Mouse (Mus musculus): ENCODE measurements around the gene Ccdc33.

Gene Ccdc33

GRCm38 (mm10) chr9:58044828-58045227 is 73.8 kb downstream of the Ccdc33 start:
- no peak for DNase-seq

DNA sequence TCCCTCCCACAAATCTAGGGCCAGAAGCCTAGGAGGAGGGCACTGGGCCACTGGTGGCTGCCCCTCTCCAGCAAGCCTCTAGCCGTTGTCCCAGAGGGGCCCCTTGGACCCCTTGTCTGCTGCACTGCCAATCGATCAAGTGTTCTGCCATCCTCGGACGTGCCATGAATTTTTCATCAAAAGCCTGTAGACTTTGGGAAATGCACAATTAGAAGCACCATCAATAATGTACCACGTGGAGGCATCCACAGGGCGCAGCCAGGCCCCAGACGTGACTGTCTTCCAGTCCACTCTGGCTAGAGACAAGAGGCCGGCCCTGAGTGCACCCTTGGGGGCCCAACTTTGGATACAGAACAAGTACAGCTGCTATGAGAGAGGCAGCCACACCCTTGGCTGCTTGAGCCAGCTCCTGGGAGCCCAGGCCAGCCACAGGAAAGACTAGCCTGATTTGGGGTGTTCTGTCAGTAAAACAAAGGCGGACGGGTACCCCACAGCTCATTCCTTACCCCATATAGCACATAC is 75.1 kb downstream of the Ccdc33 start:
- no peak for DNase-seq

GRCm38 (mm10) chr9:58042391-58042790 is 76.2 kb downstream of the Ccdc33 start:
- DNase-seq = no peak

DNA sequence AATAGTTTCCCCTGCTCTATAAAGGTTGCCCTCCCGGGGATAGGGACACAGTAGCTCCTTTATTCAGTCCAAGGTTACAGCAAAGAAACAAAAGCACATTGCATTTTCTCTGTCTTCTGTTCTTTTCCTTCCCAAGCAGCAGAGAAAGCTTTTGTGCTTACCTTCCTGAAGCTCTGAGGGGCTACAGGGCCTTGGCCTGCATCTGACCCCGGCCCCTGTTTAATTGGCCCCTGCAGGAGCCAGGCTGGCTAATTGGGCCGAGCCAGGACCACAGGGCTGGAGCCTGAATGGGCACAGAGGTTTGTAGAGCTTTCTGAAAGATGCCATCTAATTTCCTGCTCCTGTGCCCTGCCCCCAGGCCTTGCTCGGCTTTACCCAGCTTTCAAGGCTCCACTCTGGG is 77.6 kb downstream of the Ccdc33 start:
- DNase-seq = no peak

- peak; percentile 14 to 26 for DNase-seq
These were observed 80.0 kb downstream of the Ccdc33 start for GRCm38 (mm10) chr9:58038500-58039168.

DNA sequence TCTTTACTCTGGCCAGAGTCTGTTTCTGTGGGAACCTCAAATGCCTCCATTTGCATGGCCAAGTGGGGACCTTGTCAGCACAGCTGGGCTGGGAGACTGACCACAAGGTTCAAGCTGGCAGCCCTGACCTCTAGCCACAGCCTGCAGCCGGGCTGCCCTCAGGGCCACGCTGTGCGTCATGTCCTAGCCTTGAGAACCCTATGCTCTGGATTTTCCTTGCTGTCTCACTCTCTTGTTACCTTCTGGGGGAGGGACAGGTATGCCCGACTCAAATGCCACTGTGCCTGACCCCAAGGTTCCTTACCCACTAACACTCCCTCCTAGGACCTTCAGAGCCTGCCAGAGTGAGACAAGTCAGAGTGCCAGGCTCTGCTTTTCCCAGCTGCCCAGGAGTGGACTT is 81.7 kb downstream of the Ccdc33 start:
- no peak for DNase-seq

- DNase-seq = no peak
These were observed 82.5 kb downstream of the Ccdc33 start for GRCm38 (mm10) chr9:58035951-58036698.

DNA sequence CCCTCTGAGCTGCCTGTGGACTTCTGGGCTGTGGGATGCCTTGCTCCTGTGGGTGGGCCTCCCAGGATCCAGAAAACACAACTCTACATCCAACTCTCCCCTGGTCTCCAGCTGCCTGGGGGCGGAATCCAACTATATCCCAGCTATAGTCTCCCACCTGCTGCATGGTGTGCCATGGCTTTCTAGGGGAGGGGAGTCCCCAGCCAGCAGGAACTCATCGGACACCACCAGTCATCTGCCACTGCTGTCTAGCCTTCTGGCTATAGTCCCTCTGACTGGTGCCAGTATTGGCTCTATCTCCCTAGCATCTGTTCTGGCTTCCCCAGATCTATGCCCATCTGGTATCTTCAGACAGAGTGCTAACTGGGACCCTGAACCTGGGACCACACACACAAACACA is 83.1 kb downstream of the Ccdc33 start:
- DNase-seq = no peak

DNA sequence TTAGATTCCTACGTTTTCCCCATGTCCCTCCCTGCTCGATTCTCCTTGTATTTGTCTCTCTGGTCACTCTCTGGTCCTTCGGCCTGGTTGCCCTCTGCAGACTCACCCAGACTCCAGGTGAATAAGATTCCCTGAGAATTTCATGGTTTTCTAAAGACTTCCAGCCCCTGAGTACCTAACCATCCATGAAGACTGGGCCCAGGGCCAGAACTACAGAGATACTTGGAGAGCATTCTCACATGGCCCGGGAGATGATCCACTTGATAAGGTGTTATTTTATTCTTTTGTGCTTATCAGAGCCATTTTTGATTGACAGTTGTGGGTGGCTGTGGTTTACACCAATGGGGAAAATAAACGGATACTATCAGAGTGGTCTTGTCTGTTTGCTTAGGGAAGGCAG is 86.7 kb downstream of the Ccdc33 start:
- no peak for DNase-seq

DNA sequence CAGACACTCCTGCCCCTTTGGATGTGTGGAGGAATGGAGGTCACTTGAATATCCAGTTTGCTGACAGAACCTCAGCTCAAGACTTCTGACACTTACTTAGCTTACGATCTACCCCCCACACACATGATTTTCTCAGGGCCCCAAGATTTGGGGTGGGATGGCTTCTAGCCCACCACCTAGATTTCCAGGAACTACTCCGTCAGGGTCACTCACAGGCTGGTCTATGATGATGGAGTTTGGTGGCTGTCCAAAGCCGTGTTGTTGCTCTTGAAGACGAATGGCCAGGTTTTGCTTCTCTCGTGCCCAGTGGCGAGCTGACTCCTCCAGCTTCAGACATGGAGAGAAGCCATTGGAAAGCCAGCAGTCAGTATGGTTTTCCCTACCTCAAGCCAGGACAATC is 89.0 kb downstream of the Ccdc33 start:
- no peak for DNase-seq

DNA sequence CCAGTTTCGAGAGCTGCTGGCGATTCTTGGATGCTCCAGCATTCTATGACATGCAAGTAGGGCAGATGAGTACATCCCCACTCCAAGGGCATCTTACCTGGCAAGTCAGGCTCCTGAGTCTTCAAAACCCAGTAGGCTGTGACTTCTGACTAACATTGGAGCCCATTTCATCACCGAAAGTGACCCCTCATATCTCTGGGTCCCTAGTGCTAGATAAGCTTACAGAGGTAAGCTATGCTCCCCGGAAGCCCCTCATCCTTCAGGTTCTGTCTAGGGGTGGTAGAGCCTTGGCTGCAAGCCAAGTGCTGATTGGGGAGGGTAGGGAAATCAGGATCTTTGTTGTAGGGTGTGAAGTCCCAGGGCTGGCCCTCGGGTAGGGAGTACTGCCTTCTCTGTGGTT is 89.8 kb downstream of the Ccdc33 start:
- DNase-seq = no peak

GRCm38 (mm10) chr9:58027426-58028180 is 91.0 kb downstream of the Ccdc33 start:
- DNase-seq = no peak

DNA sequence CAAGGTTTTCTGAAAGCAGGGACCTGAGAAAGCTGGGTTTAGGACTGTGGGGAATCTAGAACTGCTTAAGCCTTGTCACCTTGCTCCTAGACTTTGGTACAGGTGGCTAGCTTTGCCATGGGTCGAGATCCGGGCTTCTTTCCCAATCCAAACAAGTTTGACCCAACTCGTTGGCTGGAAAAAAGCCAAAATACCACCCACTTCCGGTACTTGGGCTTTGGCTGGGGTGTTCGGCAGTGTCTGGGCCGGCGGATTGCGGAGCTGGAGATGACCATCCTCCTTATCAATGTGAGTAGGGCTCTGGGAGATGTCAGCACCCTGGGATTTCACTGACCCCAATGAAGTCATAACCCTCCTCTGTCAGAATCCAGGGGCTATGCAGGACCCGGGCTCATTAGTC is 92.6 kb downstream of the Ccdc33 start:
- DNase-seq = no peak

GRCm38 (mm10) chr9:58018385-58018784 is 100.2 kb downstream of the Ccdc33 start:
- DNase-seq = no peak

DNA sequence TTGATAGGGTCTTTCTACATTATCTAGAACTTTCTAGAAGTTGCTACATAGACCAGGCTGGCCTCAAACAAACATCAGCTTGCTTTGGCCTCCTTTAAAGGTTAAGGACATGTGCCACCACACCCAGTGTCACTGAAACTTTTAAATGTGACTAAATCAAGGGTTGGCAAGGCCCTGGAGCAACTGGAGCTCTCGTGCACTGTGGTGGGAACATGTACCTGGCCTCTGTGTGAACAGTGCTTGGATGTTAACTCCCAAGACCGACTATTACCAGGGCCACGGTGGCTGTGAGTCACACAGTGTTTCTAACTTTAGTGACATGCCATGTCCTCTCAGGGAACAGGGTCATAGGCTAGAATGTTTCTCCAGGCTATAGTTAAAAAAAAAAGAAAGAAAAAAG is 101.7 kb downstream of the Ccdc33 start:
- no peak for DNase-seq

- DNase-seq = no peak
These were observed 102.8 kb downstream of the Ccdc33 start for GRCm38 (mm10) chr9:58015856-58016255.

- no peak for DNase-seq
These were observed 104.0 kb downstream of the Ccdc33 start for GRCm38 (mm10) chr9:58014393-58015160.

GRCm38 (mm10) chr9:58012935-58013334 is 105.7 kb downstream of the Ccdc33 start:
- DNase-seq = no peak

DNA sequence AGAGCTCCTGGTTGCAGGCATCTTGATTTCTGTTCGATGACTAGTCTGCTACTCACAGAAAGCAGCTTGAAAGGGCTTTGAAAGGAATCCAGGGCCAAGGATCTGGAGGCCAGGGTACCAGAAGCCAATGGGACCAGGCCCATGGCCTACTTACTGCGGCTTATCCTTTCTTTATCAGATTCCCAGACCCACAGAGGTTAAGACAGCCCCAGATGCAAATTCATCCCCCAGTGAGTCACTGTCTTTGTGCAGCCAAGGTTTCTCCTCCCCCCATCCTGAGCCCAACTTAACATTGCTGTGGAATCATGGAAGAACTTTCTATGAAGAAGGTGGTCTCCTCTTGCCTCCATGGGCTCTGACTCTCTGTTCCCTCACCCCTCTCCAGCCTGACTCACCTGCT is 106.1 kb downstream of the Ccdc33 start:
- DNase-seq = no peak

GRCm38 (mm10) chr9:58011552-58011951 is 107.1 kb downstream of the Ccdc33 start:
- DNase-seq = no peak

GRCm38 (mm10) chr9:58011027-58011426 is 107.6 kb downstream of the Ccdc33 start:
- no peak for DNase-seq

DNA sequence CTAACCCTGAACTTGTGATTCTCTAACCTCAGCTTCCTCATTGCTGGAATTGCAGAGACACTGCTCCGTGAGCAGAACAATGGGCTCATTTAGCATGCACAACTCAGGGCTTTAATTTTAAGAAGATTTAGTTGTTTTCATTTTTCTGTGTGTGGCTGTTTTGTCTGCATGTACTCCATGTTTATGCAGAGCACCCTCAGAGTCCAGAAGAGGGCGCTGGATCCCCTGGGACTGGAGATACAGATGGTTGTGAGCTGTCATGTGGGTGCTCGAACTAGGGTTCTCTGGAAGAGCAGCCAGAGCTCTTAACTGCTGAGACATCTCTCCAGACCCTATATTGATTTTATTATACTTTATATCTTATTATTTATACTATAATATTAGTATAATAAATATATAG is 109.0 kb downstream of the Ccdc33 start:
- DNase-seq = no peak

DNA sequence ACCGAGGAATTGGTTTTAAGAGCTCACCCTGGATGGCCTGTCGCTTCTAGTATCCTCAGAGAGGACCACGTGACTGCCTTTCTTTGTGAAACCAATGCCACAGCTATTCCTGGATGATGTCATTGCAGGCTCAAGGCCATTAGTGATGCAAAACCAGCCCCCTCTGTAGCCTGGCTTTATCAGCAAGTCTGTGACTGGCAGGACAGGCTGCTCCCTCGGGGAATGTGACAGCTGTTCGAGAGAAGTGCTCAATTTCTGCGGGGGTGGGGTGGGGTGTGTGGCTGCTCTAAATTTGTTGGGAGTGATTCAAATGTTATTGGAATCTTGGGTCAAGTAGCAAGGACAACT is 109.6 kb downstream of the Ccdc33 start:
- DNase-seq = no peak

Data from thymus, adult 18-20 months (tissue).